Mouse (Mus musculus) kidney, adult 2 months (tissue): ENCODE measurements at regions not wholly inside any gene's neighbourhood (a gene's known extent, or its start where the extent isn't known, plus 50 kb on each side); places are given as distances from the start of the nearest gene placed in this dataset.

Experiments
- CTCF ChIP-seq: fragments of 200-500 bp; conservative IDR thresholded peaks from 2 replicates; pipeline ENCODE4 v1.5.1; 2011; ENCODE audit warnings: low read depth, mild to moderate bottlenecking, control low read depth, low read length, moderate library complexity, mixed read lengths; ENCODE audit not compliant: insufficient read depth, insufficient read length
- POLR2A ChIP-seq: fragments of 200-500 bp; IDR thresholded peaks from one replicate; pipeline ENCODE4 v1.6.1; 2011; ENCODE audit warnings: low read depth, low read length, control low read depth

DNA sequence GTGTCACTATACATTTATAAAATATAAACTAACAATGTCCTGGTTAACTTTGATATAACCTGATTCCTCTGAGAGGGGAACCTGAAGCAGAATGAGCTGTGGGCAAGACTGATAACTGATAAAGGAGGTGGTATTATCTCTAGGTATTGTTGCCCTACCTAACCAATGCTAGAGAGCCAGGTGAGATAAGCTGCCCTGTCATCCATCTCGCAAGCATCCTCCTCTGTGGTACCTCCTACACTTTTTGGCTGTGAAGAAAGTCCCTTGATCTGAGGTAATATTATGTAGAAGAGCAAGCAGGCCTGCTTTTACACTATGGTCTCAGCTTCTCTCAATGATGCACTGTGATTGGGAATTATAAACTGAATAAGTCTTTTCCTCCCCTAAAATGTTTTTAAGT is 87.2 kb upstream of the Tent5a start:
- no peak for TF ChIP-seq POLR2A
- no peak for TF ChIP-seq CTCF
